Mouse (Mus musculus): ENCODE data around the gene Gm11060. TPM values are rescaled to one million over a fixed set of nuclear protein-coding genes. Genes with fewer than 3 reads are reported as not detected.
A peak's percentile ranks its signal among the peaks of the same experiment; 100 is the strongest.

The Gm11060 gene
- polyA plus RNA-seq, 1 experiment from 2014 or later, result not detected

DNA sequence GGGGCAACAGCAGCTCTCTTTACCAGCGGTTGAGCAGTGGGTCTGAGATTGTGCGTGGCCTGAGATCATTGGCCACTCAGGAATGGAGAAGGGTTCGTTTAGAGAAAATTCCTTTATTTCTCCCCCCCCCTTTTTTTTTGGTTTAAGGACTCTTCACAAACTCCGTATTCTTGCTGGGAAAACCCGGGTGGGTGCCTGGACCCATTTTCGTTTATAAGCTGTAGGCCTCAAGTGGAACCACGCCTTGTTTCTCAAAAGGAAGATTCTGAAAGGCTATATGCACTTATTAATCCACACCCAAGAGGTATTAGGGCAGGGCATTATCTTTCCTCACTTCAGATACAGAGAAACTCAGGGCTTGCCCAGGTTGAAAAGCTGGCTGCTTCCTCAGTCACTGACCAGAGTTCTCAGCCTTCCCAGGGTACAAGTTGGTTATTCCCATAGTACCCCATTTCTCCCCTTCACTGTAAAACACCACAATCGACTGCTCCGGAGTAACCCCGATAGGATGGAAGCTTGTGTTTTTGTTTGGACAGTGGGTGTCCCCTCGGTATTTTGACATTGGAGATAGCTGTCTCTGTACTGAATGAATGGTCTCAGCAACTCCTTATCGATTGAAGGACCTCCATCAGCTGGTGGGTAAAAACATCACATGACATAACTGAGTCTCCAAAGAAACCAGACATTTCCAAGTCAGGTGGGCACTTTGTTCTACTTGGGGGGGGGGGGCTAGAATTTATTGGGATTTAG lies 39.4 kb downstream of the Gm11060 start:
- Histone ChIP-seq H3K36me3 (no peaks in the 10 kb centered on the region), H3K4me3 (no peak overlapping the region), H3K4me1 (replicated peaks) (peaks cover 18% of the 10 kb centered on the region; the same call in 1 of the 2 replicates), H3K9me3 (no peaks in the 10 kb centered on the region), H3K27me3 (peaks cover 85% of the 10 kb centered on the region), H3K27ac (replicated peaks) (no peak overlapping the region), H3K4me2 (no peak overlapping the region), H3K9ac (no peak overlapping the region)
- WGBS, result 4% methylated on average over 12 of the region's 12 CpGs
- ATAC-seq (ENCODE audit: low FRiP score, low read depth), result no peak

DNA sequence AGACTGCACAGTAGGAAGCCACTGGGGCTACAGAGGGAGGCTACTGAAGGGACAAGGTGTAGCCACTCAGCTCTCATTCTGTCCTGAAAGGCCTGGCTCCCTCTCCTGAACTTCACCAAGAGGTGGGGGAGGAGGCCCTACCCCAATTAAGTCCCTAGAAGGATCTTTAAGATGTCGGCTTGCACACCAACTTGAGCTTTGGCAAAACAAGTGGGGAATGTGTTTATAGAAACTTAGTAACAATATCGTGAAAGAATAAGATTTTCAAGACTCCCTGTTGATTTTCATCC lies 39.9 kb downstream of the Gm11060 start:
- Histone ChIP-seq H3K27me3 (peaks cover 87% of the 10 kb centered on the region), H3K4me2 (no peak overlapping the region), H3K9me3 (no peaks in the 10 kb centered on the region), H3K9ac (no peak overlapping the region), H3K27ac (replicated peaks) (no peak overlapping the region), H3K36me3 (no peaks in the 10 kb centered on the region), H3K4me3 (no peak overlapping the region), H3K4me1 (replicated peaks) (peaks cover 13% of the 10 kb centered on the region; the same call in 1 of the 2 replicates)
- ATAC-seq (ENCODE audit: low FRiP score, low read depth), result no peak
- WGBS, result 2% methylated on average over 2 of the region's 2 CpGs

- Histone ChIP-seq H3K4me1 (replicated peaks) (peaks cover 8% of the 10 kb centered on the region; the same call in 1 of the 2 replicates), H3K9ac (no peak overlapping the region), H3K27me3 (peaks cover 89% of the 10 kb centered on the region), H3K27ac (replicated peaks) (no peak overlapping the region), H3K4me3 (no peak overlapping the region), H3K4me2 (no peak overlapping the region), H3K36me3 (no peaks in the 10 kb centered on the region), H3K9me3 (no peaks in the 10 kb centered on the region)
- no peak for ATAC-seq (ENCODE audit: low FRiP score, low read depth)
- under 1% methylated on average over 17 of the region's 17 CpGs for WGBS
Measured at GRCm38 (mm10) chr2:105132300-105132699, 40.5 kb downstream of the Gm11060 start.

GRCm38 (mm10) chr2:105132933-105133795 lies 41.3 kb downstream of the Gm11060 start:
- ATAC-seq (ENCODE audit: low FRiP score, low read depth), result no peak
- Histone ChIP-seq H3K4me3 (no peak overlapping the region), H3K27ac (replicated peaks) (no peak overlapping the region), H3K9ac (no peak overlapping the region), H3K9me3 (no peaks in the 10 kb centered on the region), H3K36me3 (no peaks in the 10 kb centered on the region), H3K4me1 (replicated peaks) (peaks cover 8% of the 10 kb centered on the region; the same call in 1 of the 2 replicates), H3K27me3 (peaks cover 93% of the 10 kb centered on the region), H3K4me2 (no peak overlapping the region)
- WGBS, result 2% methylated on average over 43 of the region's 43 CpGs

DNA sequence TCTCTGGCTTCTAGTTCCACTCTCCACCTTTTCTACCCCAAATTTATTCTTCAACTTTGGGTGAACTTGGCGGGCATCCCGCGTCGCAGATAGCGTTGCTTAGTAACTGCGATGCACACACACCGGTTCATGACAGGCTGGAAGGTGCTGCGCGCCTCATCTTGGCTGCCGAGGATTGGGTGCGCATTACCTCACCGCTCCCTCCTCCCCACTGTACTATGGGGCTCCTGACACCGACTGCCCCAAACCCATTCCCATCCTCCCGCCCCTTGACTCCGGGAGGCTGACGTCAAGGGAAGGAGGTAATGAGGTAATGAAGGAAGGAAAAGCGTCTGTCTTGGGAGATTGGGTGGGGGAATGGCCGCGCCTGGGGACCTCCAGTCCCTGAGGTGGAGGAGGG lies 42.5 kb downstream of the Gm11060 start:
- WGBS, result 1% methylated on average over 19 of the region's 19 CpGs
- no peak overlapping the region for H3K4me2 ChIP-seq
- H3K36me3 ChIP-seq, result no peaks in the 10 kb centered on the region
- no peaks in the 10 kb centered on the region for H3K9me3 ChIP-seq
- ATAC-seq (ENCODE audit: low FRiP score, low read depth), result 0 out of 2 replicates have a peak, but pooled peaks have one; percentile 60
- peaks cover 8% of the 10 kb centered on the region; the same call in 1 of the 2 replicates for H3K4me1 ChIP-seq (replicated peaks)
- H3K9ac ChIP-seq, result no peak overlapping the region
- H3K27ac ChIP-seq (replicated peaks), result no peak overlapping the region
- peaks cover 94% of the 10 kb centered on the region for H3K27me3 ChIP-seq
- H3K4me3 ChIP-seq, result 0 out of 2 replicates have a peak overlapping the region, but pooled peaks have one; percentile 3

DNA sequence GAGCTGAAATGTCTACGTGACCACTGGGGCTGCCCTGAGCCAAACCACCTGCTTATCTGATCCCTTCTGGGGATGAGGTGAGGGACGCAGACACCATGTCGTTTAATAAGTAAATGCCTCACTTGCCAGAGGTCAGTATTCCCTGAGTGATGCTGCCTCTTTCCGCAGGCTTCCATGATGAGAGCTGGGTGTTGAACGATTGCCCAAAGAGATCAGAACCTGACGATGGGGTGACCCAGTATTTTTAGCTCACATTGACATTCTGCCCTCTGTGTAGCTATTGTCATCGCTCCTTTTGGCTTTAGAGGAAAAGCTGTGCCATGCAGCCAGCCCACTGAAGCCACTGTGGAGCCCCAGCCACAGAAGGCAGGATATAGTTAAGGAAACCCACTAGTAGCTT lies 47.7 kb downstream of the Gm11060 start:
- 84% methylated on average over 7 of the region's 7 CpGs for WGBS
- Histone ChIP-seq H3K4me3 (no peak overlapping the region), H3K4me1 (replicated peaks) (0 out of 2 replicates have a peak, but pooled peaks cover under 1% of the 10 kb centered on the region), H3K9me3 (no peaks in the 10 kb centered on the region), H3K9ac (no peak overlapping the region), H3K4me2 (no peak overlapping the region), H3K36me3 (no peaks in the 10 kb centered on the region), H3K27ac (replicated peaks) (no peak overlapping the region), H3K27me3 (peaks cover 55% of the 10 kb centered on the region)
- no peak for ATAC-seq (ENCODE audit: low FRiP score, low read depth)

GRCm38 (mm10) chr2:105141371-105141770 lies 49.6 kb downstream of the Gm11060 start:
- ATAC-seq (ENCODE audit: low FRiP score, low read depth), result no peak
- H3K9me3 ChIP-seq, result no peaks in the 10 kb centered on the region
- no peak overlapping the region for H3K4me3 ChIP-seq
- no peak overlapping the region for H3K4me2 ChIP-seq
- no peaks in the 10 kb centered on the region for H3K36me3 ChIP-seq
- no peak overlapping the region for H3K27ac ChIP-seq (replicated peaks)
- peaks cover 36% of the 10 kb centered on the region for H3K27me3 ChIP-seq
- H3K4me1 ChIP-seq (replicated peaks), result no peaks in the 10 kb centered on the region
- WGBS, result 65% methylated on average over 7 of the region's 7 CpGs
- no peak overlapping the region for H3K9ac ChIP-seq

Other genes starting within 250 kb of the Gm11060 start
- 0.64 and 0.69 TPM in 2 replicates for gene Prrg4, start 242.1 kb upstream of the Gm11060 start, polyA plus RNA-seq (2015; fragmentation: Nextera tagmentation; extraction: Ambion mirVana)
- gene Ccdc73, start 224.2 kb upstream of the Gm11060 start, polyA plus RNA-seq (2015; fragmentation: Nextera tagmentation; extraction: Ambion mirVana), result 4.5 and 7.9 TPM in 2 replicates
- gene Eif3m, start 74.9 kb upstream of the Gm11060 start, polyA plus RNA-seq (2015; fragmentation: Nextera tagmentation; extraction: Ambion mirVana), result 159 and 167 TPM in 2 replicates
- 0.51 and 1.0 TPM in 2 replicates for gene Wt1, start 34.5 kb downstream of the Gm11060 start, polyA plus RNA-seq (2015; fragmentation: Nextera tagmentation; extraction: Ambion mirVana)
- 0.09 and 0.46 TPM in 2 replicates for gene Them7, start 132.3 kb downstream of the Gm11060 start, polyA plus RNA-seq (2015; fragmentation: Nextera tagmentation; extraction: Ambion mirVana)

Data from hindbrain, embryonic 15.5 days (tissue).